Mouse (Mus musculus) layer of hippocampus, adult 2 months (tissue): ENCODE measurements around the gene Mfap4. TPM values are rescaled to one million over a fixed set of nuclear protein-coding genes. Genes with fewer than 3 reads are reported as not detected.

ENCODE experiments used
- DNase-seq, 2 experiments: peaks; one replicate each; pipeline ENCODE4 v3.0.0; 2022; ENCODE audit warnings: low spot score in 2 of 2
- H3K27ac ChIP-seq: fragments of 200-600 bp; 2 replicates; pipeline ENCODE4 v1.8.1; 2022
- H3K4me3 ChIP-seq: fragments of 200-600 bp; 2 replicates; pipeline ENCODE4 v1.8.1; 2022; ENCODE audit warnings: mild to moderate bottlenecking
- CTCF ChIP-seq: fragments of 200-600 bp; conservative IDR thresholded peaks from 2 replicates; pipeline ENCODE4 v1.8.1; 2022; ENCODE audit warnings: antibody characterized with exemption, mild to moderate bottlenecking, moderate library complexity
- total RNA-seq, 2 experiments: library from RNA; stranded (reverse); gene quantifications; 2 replicates each; pipeline ENCODE4 v1.2.3; 2021

The Mfap4 gene
- total RNA-seq, 2 experiments from 2014 or later: 4.8 to 5.0 TPM

GRCm38 (mm10) chr11:61468534-61468933, 16.7 kb upstream of the Mfap4 start:
- no peak for TF ChIP-seq CTCF
- no peak overlapping the region for H3K27ac ChIP-seq
- no peak overlapping the region for H3K4me3 ChIP-seq

GRCm38 (mm10) chr11:61469317-61469917, 15.8 kb upstream of the Mfap4 start:
- no peak for TF ChIP-seq CTCF
- H3K27ac ChIP-seq: no peak overlapping the region
- no peak for DNase-seq
- no peak overlapping the region for H3K4me3 ChIP-seq

More at GRCm38 (mm10) chr11:61468534-61468933, 16.7 kb upstream of the Mfap4 start:
- DNase-seq: no peak

- H3K4me3 ChIP-seq: no peak overlapping the region
- H3K27ac ChIP-seq: no peak overlapping the region
- no peak for DNase-seq
- TF ChIP-seq CTCF: no peak
Observed at GRCm38 (mm10) chr11:61470880-61471279, 14.4 kb upstream of the Mfap4 start.

- DNase-seq: no peak
- Histone ChIP-seq H3K27ac (no peak overlapping the region), H3K4me3 (no peak overlapping the region)
- no peak for TF ChIP-seq CTCF
Observed at GRCm38 (mm10) chr11:61473630-61474029, 11.6 kb upstream of the Mfap4 start.

GRCm38 (mm10) chr11:61476786-61477382, 8.3 kb upstream of the Mfap4 start:
- no peak for TF ChIP-seq CTCF
- H3K27ac ChIP-seq: peak overlapping the region; percentile 77

GRCm38 (mm10) chr11:61477566-61478508, 7.4 kb upstream of the Mfap4 start:
- peak overlapping the region; percentile 46 for H3K4me3 ChIP-seq

More at GRCm38 (mm10) chr11:61476786-61477382, 8.3 kb upstream of the Mfap4 start:
- peak overlapping the region; percentile 46 for H3K4me3 ChIP-seq
- no peak for DNase-seq

GRCm38 (mm10) chr11:61478788-61479187, 6.4 kb upstream of the Mfap4 start:
- Histone ChIP-seq H3K4me3 (no peak overlapping the region), H3K27ac (peak overlapping the region; percentile 77; the same call in 1 of the 2 replicates)
- DNase-seq: no peak
- no peak for TF ChIP-seq CTCF

More at GRCm38 (mm10) chr11:61477566-61478508, 7.4 kb upstream of the Mfap4 start:
- peak overlapping the region; percentile 77 for H3K27ac ChIP-seq
- no peak for DNase-seq
- TF ChIP-seq CTCF: no peak

- H3K4me3 ChIP-seq: no peak overlapping the region
- H3K27ac ChIP-seq: no peak overlapping the region
- DNase-seq: no peak
- no peak for TF ChIP-seq CTCF
Observed at GRCm38 (mm10) chr11:61481239-61482090, 3.8 kb upstream of the Mfap4 start.

GRCm38 (mm10) chr11:61483226-61483845, 1.9 kb upstream of the Mfap4 start:
- no peak for TF ChIP-seq CTCF
- Histone ChIP-seq H3K27ac (peak overlapping the region; percentile 90; the same call in 1 of the 2 replicates), H3K4me3 (no peak overlapping the region)
- DNase-seq: no peak

GRCm38 (mm10) chr11:61484256-61484612, 997 bp upstream of the Mfap4 start:
- no peak for TF ChIP-seq CTCF
- DNase-seq: no peak
- Histone ChIP-seq H3K27ac (peak overlapping the region; percentile 90), H3K4me3 (peak overlapping the region; percentile 29)

- no peak for TF ChIP-seq CTCF
- no peak overlapping the region for H3K4me3 ChIP-seq
- peak overlapping the region; percentile 90 for H3K27ac ChIP-seq
- DNase-seq: no peak
Observed at GRCm38 (mm10) chr11:61485541-61486457, 568 bp downstream of the Mfap4 start.
